Mouse (Mus musculus) urinary bladder, postnatal 36 days (tissue): ENCODE data around the gene Gm39653.
A peak's percentile ranks its signal among the peaks of the same experiment; 100 is the strongest.
"Not testable (repeated sequence)": the region's sequence is repeated elsewhere in the genome, so short reads cannot be mapped to it uniquely, and the experiment has no call there.

Source experiments
- DNase-seq, 2 experiments: peaks; one replicate each; pipeline ENCODE4 v3.0.0; 2022; ENCODE audit warnings: low spot score in 2 of 2, mixed read lengths in 1 of 2

Gm39653 gene

DNA sequence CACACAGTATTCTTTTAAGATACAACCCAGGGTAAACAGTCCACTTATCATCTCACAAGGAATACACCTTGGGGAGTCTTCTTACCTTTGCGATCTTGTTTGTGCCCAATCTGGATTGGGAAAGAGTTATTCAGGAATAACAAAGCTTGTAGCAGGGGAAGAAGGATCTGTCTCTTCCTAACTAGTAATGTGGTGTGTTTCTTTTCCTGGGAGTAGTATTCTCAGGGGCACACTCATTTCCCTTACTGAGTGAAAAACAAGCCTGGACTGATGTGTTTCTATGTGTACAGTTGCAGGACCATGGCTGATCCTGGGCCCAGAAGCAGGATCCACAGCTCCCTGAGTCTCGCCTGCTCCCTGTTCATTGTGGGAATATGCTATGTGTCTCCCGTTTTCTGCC, at the start of gene Gm39653:
TSS of gene Gm39653 (plus strand) at position 301 of the 400 bp plus-strand sequence.
- DNase-seq = no peak

DNA sequence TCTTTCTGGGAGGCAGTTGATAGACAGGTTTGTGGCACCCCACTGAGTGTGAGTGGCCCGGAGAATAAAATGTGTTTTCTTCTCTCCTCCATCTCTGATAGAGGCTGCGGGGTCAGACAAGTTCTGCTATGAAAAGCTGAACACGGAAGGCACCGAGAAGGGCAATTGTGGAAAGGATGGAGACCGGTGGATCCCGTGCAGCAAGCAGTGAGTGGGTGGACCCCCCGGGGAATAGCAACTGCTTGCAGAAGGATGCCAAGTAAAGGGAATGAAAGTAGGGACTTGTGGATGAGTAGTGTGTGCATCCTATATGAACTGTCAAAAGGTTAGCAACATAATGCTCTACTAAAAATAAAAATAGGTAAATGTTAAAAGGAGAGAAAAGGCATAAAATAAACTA, 49.3 kb upstream of the Gm39653 start:
- no peak for DNase-seq

DNA sequence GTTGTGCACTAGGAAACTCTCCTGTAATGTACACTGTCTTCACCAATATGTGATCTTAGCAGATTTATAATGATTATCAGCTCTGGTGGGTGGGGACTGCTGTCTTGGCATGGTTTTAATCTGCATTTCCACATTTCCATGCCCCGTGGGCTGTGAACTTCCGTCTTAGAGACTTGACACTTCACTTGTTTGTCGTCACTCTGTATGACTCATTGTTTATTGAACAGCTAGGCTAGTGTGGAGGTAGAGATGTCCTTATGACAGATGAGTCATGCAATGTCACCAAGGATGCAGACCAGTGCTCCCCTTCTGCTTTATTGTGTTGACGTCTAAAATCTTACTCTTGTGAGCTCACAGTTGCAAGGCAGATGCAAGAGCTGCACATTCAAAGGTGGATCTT, 48.7 kb upstream of the Gm39653 start:
- no peak for DNase-seq

DNA sequence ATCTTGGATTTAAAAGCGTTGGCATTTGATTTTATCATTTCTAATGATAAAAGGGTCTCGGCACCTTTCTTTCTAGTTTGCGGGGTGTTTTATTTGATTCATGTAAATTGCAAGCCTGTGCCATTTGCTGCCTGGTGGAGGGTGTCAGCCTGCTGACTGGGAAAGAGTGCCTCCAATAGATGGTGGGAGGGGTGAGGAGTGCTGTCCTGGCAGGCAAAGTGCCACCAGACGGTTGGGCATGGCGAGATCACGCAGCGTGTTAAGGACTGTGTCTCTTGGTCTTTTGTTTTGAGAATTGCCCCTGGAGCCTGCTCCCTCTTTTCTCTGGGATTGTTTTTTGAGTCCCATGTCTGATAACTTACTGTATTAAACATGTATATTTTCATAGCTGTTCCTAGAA, 43.5 kb upstream of the Gm39653 start:
- DNase-seq = no peak

DNA sequence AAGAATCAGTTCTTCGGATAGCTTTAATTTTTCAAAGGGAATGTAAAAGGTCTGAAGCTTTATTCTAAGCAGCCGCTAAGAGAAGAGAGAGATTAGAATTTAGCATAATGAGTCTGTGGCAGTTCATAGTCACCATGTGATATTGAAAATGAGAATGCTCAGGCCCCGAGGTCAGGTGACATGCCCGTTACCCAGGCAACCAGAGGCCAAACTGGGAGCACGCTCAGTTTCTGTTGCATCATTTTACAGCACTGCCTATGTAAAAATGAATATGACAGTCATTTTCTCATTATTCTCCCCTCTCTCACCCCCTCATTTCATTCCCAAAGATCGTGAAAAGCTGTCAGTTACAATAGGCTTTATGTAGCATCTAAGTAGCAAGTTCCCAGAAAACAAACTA, 42.3 kb upstream of the Gm39653 start:
- peak in 1 of 2 experiments; percentile 3 for DNase-seq

DNA sequence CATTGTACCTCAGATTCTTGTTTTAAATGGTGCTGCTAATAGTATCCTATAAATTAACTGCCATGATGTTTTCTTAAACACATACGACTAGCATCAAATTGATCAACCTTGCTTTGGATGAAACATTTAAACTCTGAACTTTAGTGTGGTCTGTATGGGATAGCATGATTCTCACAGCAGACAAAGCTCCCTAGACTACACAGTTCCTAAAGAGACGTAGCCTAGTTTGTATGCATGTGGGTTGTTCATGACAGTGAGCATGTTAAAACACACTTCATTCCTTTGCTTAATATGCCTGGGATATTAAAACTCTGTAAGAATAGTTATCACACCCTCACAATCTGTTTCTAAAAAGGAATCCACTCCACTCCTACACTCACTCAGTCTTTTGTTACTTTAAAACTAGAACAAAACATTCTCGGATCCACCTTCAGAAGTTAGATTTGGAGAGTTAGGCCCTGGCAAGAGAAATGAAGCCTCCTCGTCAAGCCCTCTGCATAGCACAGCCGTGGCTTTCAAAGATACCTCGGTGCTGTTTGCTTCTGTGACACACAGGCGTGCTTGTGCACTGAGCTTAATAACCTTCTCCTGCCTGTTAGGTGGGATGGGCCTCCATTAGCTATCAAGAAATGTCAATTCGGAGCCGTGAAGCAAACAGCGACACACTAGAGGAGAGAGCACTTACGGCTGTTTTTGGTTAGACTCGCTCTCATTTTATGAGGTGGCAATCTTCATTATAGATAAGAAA, 41.7 kb upstream of the Gm39653 start:
- DNase-seq = no peak

DNA sequence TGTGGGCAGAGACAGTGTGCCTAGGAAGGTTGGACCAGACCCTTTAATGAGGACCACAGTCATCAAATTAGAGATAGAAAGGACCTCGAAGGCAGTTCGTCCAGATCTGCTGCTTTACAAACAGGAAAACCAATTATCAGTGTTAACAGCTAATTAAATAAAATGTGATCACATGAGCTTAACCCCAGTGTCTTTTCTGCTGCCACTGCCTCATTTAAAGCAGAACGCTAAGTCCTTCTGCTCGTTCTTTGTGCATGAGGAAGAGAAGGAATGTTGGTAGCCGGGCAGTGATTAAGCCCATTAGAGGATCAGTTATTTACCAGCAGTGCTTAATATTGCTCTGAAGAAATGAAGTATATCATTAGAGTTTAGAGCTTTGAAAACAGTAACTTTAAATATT, 39.0 kb upstream of the Gm39653 start:
- no peak for DNase-seq

DNA sequence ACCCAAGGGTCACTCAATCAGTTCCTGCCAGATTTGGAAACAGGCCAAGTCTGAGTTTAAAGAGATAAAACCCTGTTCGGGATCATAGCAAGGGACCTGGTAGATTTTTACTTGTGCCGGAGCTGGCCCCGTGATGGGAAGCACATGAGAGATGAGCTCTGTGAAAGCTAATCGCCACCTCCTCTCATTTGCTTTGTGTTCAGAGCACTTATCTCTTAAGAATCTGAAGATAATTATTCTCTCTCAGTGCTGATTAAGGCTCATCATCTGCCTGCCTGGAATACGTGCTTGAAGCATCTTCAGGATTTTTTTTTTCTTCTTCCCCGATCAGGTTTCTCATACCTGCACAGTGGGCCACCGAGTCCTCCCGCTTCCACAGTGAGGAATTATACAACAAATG, 36.6 kb upstream of the Gm39653 start:
- no peak for DNase-seq

DNA sequence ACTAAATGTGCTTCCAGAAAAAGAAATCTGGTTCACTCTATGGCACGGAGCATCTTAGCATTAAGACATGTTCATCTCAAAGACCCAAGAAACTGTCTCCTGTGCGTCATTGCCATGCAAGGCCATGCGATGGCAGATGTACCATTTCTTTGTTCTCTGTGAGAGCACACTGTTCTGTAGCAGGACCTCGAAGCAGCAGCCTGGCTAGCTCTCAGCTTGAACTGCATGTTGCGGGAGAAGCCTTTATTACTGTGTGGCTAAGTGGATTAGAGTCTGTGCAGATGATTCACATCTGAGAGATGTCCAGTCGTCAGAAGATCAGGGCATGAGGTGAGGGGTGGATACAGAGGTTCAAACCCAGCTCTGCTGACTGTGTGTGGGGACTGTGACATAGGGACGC, 28.9 kb upstream of the Gm39653 start:
- DNase-seq = no peak

DNA sequence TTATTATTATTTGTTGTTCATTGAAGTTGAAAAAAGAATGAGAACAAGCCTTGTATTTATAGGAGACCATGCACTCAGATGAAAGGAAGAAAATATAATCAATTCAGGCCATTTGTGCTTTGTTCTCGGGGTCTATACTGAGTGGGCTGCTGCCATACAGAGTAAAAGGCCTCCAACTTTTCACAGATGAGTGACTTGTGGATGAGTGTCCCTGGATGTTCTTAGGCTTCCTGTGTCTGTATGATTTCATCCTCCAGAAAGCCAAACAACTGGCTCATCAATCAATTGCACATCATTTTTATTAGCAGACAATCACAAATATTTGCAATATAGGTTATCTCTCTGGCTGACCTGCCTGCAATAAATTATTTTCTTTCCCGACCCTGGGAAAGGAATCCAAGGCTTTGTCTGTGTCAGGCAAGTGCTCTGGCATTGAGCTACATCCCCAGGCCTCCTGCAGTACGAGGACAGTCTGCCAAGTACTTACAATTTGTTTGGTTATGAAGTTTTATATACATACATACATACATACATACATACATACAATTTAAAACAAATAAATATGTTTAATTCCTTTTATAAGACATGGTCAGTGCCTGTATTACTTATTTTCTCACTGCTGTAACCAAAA, 11.8 kb upstream of the Gm39653 start:
- DNase-seq = no peak

DNA sequence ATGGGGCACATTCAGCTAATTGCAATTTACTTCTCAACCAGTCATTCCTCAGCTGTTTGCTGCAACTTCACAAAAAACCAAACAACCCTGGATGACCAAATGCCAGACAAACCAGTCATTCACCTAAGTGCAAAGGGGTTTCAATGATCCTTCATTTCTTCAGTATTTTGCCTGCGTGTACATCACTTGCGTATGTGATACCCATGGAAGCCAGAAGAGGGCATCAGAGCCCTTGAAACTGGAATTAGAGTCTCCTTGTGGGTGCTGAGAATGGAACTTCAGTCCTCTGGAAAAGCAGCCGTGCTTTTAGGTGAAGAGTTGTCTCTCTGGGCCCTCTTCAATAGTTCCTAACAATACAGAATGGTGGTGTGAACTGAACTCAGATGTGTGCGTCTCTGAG, 6.2 kb upstream of the Gm39653 start:
- no peak for DNase-seq

DNA sequence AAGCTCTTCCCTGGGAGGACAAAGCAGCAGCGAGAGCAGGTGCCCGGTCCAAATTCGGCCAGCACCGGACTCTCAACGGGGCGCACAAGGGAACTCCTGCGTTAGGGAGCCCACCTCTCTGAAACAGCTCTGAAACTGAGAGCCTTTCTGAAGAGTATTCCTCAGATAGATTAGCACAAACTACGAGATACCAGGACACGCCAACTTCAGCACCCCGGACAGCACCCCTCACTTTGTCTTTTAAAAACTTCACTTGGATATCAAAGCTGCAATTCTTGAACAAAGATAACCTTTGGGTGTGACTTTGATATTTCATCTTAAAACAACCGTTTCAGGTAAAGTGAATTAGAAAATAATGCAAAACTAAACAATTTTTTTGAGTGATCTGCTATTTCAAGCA, 1.2 kb upstream of the Gm39653 start:
- peak; percentile 2 to 14 for DNase-seq

DNA sequence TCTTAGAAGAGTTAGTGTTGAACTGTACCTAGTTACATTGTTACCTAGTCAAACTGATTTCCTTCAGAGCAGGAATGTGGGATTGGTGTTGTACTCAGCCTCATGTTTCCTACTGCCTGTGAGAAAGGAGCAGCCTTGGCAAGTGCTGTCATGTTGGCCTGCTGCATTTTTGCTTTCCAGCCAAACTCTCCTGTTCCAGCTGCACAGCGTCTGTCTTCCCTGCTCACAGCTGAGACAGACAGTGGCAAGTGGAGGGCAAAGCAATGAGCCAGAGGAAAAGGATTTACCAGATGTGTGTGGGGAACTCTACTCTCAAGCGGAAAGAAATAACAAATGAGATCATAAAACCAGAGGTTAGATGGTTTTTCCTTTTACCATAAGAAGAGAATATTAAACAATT, 12.4 kb downstream of the Gm39653 start:
- DNase-seq = no peak

DNA sequence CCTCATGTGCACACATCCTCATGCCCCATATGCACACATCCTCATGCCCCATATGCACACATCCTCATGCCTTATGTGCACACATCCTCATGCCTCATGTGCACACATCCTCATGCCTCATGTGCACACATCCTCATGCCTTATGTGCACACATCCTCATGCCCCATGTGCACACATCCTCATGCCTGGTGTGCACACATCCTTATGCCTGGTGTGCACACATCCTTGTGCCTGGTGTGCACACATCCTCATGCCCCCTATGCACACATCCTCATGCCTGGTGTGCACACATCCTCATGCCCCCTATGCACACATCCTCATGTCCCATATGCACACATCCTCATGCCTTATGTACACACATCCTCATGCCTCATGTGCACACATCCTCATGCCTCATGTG, 14.6 kb downstream of the Gm39653 start:
- DNase-seq = not testable (repeated sequence)

DNA sequence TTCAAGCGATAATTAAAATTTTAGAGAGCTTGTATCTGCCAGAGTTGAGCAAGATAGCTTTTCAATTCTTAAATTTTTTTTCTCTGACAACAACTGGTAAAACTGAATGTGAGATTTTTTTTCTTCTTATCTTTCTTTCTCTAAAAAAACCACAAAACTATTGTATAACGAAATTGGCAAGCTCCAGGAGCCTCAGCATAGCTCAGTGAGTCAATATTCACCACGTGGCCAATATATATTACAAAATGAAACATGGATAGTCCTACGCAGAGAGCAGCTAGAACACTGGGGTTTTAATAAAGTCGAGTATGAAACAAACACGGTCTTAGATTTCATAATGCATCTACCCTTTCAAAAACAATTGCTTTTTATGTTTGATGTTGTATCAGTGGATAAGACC, 24.2 kb downstream of the Gm39653 start:
- DNase-seq = no peak

DNA sequence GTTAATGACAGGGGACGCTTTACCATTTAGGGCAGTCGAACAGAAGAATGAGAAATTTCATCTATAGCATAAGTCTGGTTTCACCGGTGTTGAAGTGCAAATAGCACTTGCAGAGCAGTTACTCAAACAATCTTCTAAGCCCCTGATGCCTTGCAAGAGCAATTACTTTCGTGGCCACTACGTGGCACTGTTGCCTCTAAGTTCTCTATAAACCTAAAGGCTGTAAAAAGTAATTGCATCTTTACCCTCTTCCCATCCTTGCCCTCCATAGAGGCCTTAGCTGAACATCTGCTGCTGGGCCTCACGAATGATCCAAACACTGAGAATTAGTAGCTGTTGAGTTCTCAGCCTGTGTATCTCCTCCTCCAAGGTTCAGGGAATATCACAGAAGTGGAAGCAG, 42.2 kb downstream of the Gm39653 start:
- peak; percentile 9 to 22 for DNase-seq

DNA sequence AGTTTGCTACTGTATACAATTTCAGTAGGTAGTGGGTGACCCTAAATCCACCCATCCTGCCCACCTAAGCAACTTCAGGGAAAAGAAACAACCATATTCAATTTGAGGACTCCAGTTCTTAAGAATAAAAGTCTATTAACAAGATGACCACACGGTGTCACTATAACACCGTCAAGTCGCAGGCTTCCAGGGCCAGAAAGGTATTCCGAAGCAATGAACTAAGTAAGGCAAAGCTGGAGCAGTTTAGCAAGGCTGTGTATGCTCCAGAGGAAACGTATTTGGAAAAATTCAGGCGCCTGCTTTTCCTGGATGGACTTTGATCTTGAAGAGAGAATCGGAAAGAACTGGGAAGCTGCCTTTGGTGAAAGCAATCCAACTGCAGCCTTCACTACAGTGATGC, 43.8 kb downstream of the Gm39653 start:
- peak in 1 of 2 experiments; percentile 14 for DNase-seq

DNA sequence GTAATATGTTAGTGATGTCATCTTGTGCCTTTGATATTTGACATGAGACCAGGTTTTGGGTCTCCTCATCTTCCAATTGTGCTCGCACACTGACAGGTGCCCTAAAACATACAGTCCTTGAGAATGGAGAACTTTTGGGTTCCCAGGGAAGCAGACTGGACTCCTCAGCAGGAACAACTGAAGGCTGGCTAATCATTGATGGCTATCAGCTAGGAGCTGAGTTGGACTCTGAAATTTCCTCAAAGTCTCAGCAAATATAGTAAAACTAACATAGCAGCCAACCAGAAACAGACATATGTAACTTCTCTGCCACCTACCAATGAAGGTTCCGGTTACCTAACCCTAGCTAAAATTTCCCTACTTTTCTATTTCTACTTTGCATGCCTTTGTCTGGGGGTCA, 50.3 kb downstream of the Gm39653 start:
- no peak for DNase-seq

DNA sequence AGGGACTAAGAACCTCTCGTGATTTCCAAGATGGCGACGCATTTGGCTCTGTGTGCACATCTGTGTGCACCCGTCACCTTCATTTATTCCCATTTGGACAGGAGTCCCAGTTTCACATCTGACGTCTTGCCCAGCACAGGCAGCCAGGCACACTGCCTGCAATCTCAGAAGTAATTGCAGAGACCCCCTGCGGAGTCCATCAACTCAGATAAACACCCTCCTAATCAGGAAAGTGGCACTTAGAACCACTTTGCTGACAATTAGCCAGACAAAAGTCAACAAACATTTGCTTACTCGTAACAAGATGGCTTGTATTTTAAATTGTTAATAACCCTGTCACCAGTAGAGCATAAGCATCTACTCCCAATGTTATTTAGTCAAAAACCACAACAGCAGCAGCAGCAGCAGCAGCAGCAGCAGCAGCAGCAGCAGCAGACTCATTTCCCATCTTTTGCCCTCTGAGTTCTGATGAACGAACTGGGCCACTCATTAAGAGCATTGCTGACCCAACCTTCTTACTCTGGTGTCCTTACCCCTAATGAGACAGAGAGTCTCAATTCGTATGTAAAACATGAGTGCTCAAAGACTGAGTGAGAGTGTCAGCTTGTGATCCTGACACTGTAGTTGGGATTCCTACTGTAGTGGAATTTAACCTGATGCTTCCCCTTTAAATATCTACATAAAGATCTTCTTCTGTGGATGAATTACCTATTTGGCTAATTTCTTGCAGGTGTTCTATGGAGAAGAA, 51.6 kb downstream of the Gm39653 start:
- DNase-seq = no peak

DNA sequence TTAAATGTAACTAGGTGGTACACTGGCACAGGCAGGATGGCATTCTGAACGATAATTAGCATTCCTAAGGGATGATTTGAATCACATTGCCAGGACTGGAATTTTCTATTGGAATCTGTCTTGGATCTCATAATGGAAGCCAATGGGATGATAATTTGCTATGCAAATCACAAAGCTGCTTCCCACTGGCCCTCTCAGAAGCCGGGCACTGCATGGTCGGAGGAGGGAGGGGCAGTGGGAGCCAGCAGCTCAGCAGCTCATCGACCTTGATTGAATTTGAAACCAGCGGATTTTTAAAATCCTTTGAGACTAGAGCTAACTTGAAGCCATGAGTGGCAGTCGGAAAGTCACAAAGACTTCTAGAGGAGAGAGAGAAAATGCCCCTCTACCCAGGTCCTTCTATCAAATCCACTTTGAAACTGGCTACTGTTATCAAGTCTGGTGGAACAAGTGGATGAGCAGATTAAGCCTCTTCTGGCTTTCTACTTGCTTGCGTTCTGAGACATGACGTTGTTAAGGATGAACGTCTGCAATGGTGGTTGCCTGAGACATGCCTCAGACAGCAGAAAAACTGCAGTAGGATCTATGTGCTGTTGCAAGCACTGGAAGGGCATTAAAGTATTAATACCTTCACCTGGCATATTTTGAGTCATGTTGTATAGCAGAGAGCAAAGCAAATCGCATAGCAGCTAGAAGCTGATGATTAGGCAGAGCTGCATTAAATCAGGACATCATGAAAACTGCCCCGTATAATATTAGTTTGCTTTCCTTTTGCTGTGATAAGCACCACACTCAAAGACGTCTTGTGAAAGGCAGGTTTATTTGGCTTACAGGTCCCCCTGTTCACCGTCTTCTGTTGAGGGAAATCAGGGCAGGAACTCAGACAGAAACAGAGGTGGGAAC, 52.4 kb downstream of the Gm39653 start:
- DNase-seq = no peak

DNA sequence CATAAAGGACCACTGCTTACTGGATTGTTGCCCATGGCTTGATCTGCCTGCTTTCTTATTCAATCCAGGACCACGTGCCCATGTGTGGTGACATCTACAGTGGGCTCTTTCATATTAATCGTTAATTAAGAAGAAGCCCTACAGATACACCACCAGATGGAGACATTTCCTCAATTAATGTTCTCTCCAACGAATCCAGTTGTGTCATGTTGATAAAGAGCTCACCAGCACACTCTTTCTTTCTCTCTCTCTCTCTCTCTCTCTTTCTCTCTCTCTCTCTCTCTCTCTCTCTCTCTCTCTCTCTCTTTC, 53.0 kb downstream of the Gm39653 start:
- no peak for DNase-seq
